Mouse (Mus musculus) embryonic fibroblast, embryonic 13.5 days (primary cell): Measurements from ENCODE around the gene Pilrb2.

ENCODE experiments used
- CTCF ChIP-seq: IDR thresholded peaks from 2 replicates; pipeline ENCODE4 v1.5.1; 2011; ENCODE audit warnings: mild to moderate bottlenecking, control low read depth, low read length, moderate library complexity, borderline replicate concordance; ENCODE audit not compliant: insufficient read depth
- POLR2A ChIP-seq: IDR thresholded peaks from 2 replicates; pipeline ENCODE4 v1.6.1; 2011; ENCODE audit warnings: low read depth, mild to moderate bottlenecking, control low read depth, low read length, moderate library complexity

GRCm38 (mm10) chr5:137887666-137888065 lies 16.1 kb upstream of the Pilrb2 start:
- no peak for TF ChIP-seq POLR2A
- TF ChIP-seq CTCF, result no peak
